Mouse (Mus musculus): ENCODE results near the gene Pfkm. TPM values are rescaled to one million over a fixed set of nuclear protein-coding genes. Genes with fewer than 3 reads are reported as not detected.

The Pfkm gene
- total RNA-seq, 2 experiments from 2014 or later: 267 to 286 TPM

- intact Hi-C loops (cut with DNase I): no loop called here
Measured at GRCm38 (mm10) chr15:98131451-98131850, 39.1 kb downstream of the Pfkm start.

GRCm38 (mm10) chr15:98131942-98132655 is 39.7 kb downstream of the Pfkm start:
- intact Hi-C loops (cut with DNase I): no loop called here
- DNase-seq (ENCODE audit: extremely low spot score in 1 of 2, low spot score in 2 of 2): no peak

More at GRCm38 (mm10) chr15:98131451-98131850, 39.1 kb downstream of the Pfkm start:
- DNase-seq (ENCODE audit: extremely low spot score in 1 of 2, low spot score in 2 of 2): no peak

GRCm38 (mm10) chr15:98133471-98133870 is 41.1 kb downstream of the Pfkm start:
- intact Hi-C loops (cut with DNase I): no loop called here
- no peak for DNase-seq (ENCODE audit: extremely low spot score in 1 of 2, low spot score in 2 of 2)

- peak in 1 of 2 experiments; percentile 46 for DNase-seq (ENCODE audit: extremely low spot score in 1 of 2, low spot score in 2 of 2)
- intact Hi-C loops (cut with DNase I): no loop called here
Measured at GRCm38 (mm10) chr15:98134034-98134433, 41.6 kb downstream of the Pfkm start.

- intact Hi-C loops (cut with DNase I): no loop called here
- no peak for DNase-seq (ENCODE audit: extremely low spot score in 1 of 2, low spot score in 2 of 2)
Measured at GRCm38 (mm10) chr15:98134666-98135065, 42.3 kb downstream of the Pfkm start.

GRCm38 (mm10) chr15:98135671-98136070 is 43.3 kb downstream of the Pfkm start:
- DNase-seq (ENCODE audit: extremely low spot score in 1 of 2, low spot score in 2 of 2): no peak
- intact Hi-C loops (cut with DNase I): no loop called here

GRCm38 (mm10) chr15:98136871-98137270 is 44.5 kb downstream of the Pfkm start:
- DNase-seq (ENCODE audit: extremely low spot score in 1 of 2, low spot score in 2 of 2): no peak
- intact Hi-C loops (cut with DNase I): no loop called here

- intact Hi-C loops (cut with DNase I): no loop called here
- no peak for DNase-seq (ENCODE audit: extremely low spot score in 1 of 2, low spot score in 2 of 2)
Measured at GRCm38 (mm10) chr15:98139763-98140162, 47.4 kb downstream of the Pfkm start.

GRCm38 (mm10) chr15:98140809-98141208 is 48.4 kb downstream of the Pfkm start:
- no peak for DNase-seq (ENCODE audit: extremely low spot score in 1 of 2, low spot score in 2 of 2)

GRCm38 (mm10) chr15:98142515-98142914 is 50.1 kb downstream of the Pfkm start:
- DNase-seq (ENCODE audit: extremely low spot score in 1 of 2, low spot score in 2 of 2): no peak
- intact Hi-C loops (cut with DNase I): no loop called here

More at GRCm38 (mm10) chr15:98140809-98141208, 48.4 kb downstream of the Pfkm start:
- intact Hi-C loops (cut with DNase I): no loop called here

GRCm38 (mm10) chr15:98144861-98145507 is 52.6 kb downstream of the Pfkm start:
- peak in 1 of 2 experiments; percentile 71 for DNase-seq (ENCODE audit: extremely low spot score in 1 of 2, low spot score in 2 of 2)
- intact Hi-C loops (cut with DNase I): loop anchor here (5.0 kb wide), 2 partner anchors 38 to 53 kb away; partner anchors contain the start of genes Pfkm and Senp1

- intact Hi-C loops (cut with DNase I): loop anchor here (5.0 kb wide), 2 partner anchors 38 to 53 kb away; partner anchors contain the start of genes Pfkm and Senp1
- peak; percentile 91 to 97 for DNase-seq (ENCODE audit: extremely low spot score in 1 of 2, low spot score in 2 of 2)
Measured at GRCm38 (mm10) chr15:98145559-98146181, 53.3 kb downstream of the Pfkm start.

- DNase-seq (ENCODE audit: extremely low spot score in 1 of 2, low spot score in 2 of 2): no peak
- intact Hi-C loops (cut with DNase I): loop anchor here (5.0 kb wide), 2 partner anchors 41 to 56 kb away; partner anchors contain the start of genes Pfkm and Senp1
Measured at GRCm38 (mm10) chr15:98148356-98148755, 56.0 kb downstream of the Pfkm start.

GRCm38 (mm10) chr15:98149166-98149602 is 56.8 kb downstream of the Pfkm start:
- DNase-seq (ENCODE audit: extremely low spot score in 1 of 2, low spot score in 2 of 2): no peak
- intact Hi-C loops (cut with DNase I): loop anchor here (5.0 kb wide), 2 partner anchors 42 to 57 kb away; partner anchors contain the start of genes Pfkm and Senp1

- intact Hi-C loops (cut with DNase I): no loop called here
- DNase-seq (ENCODE audit: extremely low spot score in 1 of 2, low spot score in 2 of 2): no peak
Measured at GRCm38 (mm10) chr15:98152916-98153315, 60.5 kb downstream of the Pfkm start.

- no peak for DNase-seq (ENCODE audit: extremely low spot score in 1 of 2, low spot score in 2 of 2)
- intact Hi-C loops (cut with DNase I): no loop called here
Measured at GRCm38 (mm10) chr15:98153625-98154024, 61.2 kb downstream of the Pfkm start.

- intact Hi-C loops (cut with DNase I): no loop called here
- no peak for DNase-seq (ENCODE audit: extremely low spot score in 1 of 2, low spot score in 2 of 2)
Measured at GRCm38 (mm10) chr15:98154146-98154545, 61.8 kb downstream of the Pfkm start.

GRCm38 (mm10) chr15:98154631-98155030 is 62.2 kb downstream of the Pfkm start:
- intact Hi-C loops (cut with DNase I): no loop called here

GRCm38 (mm10) chr15:98155272-98155671 is 62.9 kb downstream of the Pfkm start:
- intact Hi-C loops (cut with DNase I): no loop called here
- DNase-seq (ENCODE audit: extremely low spot score in 1 of 2, low spot score in 2 of 2): no peak

More at GRCm38 (mm10) chr15:98154631-98155030, 62.2 kb downstream of the Pfkm start:
- DNase-seq (ENCODE audit: extremely low spot score in 1 of 2, low spot score in 2 of 2): no peak

Measured in left cerebral cortex, postnatal 10 days (tissue).